Mouse (Mus musculus) gastrocnemius, postnatal 4 days (tissue): ENCODE results near the gene Mrgprh. TPM values are rescaled to one million over a fixed set of nuclear protein-coding genes. Genes with fewer than 3 reads are reported as not detected.

Source experiments
- DNase-seq, 2 experiments: peaks; one replicate each; pipeline ENCODE4 v3.0.0; 2021 to 2022; ENCODE audit warnings: low spot score in 2 of 2, mixed read lengths in 2 of 2
- long read RNA-seq, 2 experiments: library from polyadenylated mRNA; stranded (forward); transcript quantifications; one replicate each; pipeline ENCODE4 v2.0.0; 2021
- total RNA-seq, 2 experiments: library from RNA; stranded (reverse); gene quantifications; 2 replicates each; pipeline ENCODE4 v1.2.3; 2021

Gene Mrgprh
- total RNA-seq, result 1 to 10 TPM; 1.8 to 2.0 TPM
- long read RNA-seq, experiment 1, result 0 reads
- long read RNA-seq, experiment 2, result 0 reads

DNA sequence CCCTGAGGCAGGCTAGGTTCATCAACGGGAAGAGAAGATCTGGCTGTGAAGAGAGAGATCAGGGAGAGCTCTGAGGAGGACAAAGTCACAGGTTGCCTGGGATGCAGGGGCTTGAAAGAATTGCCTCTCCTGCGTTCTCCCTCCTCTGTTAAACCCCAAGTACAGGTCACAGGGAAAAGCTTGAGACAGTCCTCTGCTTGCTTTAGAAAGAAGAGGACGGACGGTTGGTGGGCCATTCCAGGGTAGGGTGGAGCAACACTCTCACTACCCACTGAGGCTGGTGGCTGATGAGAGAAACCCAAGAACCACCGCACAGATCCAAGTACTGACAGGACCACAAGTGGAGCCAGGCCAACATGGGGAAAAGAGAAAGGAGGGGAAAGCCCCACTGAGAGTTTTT lies at the start of gene Mrgprh:
Gene Mrgprh, plus strand, starts transcription at position 301 of the 400 bp plus-strand sequence.
- DNase-seq, result no peak

DNA sequence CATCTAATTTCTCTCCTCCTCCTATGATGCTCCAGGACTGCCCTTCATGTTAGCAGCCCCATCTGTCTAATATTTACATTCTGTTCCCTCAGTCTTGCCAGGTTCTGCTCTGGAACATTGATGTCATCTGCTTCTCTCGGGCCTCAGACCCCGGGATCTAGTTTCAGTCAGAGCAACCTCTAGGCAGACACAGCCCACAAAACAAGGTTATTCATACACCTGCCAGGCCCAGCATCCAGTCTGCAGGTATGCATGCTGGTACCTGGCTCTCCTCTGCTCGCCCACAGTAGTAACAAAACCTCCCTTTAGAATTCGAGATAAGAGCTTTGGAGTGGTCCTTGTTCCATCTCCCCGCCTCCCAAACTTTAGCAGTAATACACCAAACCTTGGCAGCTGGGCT lies 45.5 kb upstream of the Mrgprh start:
- DNase-seq, result no peak

DNA sequence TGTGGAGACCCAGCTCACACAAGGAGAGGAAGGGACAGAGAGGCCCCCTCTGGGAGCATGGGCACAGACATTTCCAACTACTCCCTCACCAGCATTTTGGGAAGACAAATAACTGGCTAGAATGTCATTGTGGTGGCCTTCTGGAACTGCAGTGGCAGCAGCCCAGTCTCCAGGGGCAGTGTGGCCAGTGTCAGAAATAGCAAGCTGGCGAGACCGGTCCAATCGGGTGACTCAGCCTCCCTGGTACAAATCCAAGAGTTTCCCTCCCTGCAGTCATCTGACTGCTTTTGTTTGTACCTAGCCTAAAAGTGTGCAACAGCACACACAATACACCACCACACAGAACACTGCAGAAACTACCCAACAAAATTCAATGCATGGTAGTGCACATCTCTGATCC lies 43.6 kb upstream of the Mrgprh start:
- DNase-seq, result no peak

DNA sequence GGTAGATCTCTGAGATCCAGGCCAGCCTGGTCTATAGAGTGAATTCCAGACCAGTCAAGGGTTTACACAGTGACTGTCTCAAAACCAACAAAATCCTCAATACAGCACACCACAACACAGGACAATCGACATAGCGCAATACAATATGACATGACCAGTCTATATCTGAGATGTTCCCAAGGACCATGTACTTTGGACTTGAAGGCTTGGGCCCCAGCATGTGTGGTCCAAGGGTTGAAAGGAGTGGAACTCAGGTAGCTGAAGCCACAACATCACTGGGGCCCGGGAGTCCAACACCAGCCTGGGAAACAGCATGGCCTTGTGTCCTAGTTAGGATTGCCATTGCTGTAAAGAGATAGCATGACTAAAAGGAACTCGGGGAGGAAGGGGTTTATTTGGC lies 43.2 kb upstream of the Mrgprh start:
- DNase-seq, result no peak

DNA sequence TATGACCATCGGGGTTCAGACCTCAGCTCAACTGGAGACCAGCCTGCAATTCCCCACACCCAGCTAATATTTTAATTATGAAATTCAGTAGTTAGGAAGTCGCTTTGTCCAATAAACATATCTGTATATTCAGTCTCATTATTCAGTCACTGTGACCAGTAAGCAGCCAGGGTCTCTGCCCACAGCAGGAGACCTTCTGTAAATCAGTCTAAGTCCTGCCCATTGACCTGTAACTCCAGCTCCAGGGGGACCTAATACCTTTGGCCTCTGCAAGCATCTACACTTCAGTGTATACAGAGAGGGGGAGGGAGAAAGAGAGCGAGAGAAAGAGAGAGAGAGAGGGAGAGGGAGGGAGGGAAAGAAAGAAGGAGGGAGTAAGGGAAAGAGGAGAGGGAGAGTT lies 41.5 kb upstream of the Mrgprh start:
- no peak for DNase-seq

DNA sequence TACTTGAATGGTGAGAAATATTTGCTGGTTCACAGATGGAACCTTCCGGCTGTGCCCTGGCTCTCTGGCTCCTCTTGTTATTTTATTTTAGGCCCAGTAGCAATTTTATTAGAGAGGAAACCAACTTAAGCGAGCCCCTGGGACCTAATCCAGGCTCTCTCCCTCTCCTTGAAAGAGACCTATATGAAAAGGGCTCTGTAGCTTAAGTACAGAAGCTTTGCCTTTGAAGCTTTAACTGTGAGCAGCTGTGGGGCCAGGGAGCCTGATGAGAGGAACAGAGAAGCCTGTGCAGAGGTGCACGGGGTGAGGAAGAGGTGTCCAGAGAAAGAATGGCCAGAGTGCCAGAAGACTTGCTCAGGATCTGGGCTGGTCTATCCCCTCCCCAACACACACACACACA lies 41.0 kb upstream of the Mrgprh start:
- DNase-seq, result no peak

DNA sequence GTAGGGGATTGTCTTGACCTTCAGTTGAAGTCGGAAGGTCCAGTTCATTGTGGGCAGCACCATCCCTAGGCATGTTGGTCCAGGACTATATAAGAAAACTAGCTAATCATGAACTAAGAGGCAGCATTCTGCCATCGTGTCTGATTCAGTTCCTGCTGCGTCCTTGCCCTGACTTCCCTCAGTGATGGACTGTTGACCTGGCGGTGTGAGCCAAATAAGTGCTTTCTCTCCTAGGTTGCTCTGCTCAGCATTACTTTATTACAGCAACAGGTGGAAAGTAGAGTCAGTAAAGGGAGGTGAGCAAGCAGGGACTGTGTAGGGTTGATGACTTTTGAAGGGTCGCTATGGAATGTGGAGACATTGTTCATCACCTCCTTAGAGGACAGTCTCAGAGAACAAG lies 40.1 kb upstream of the Mrgprh start:
- DNase-seq, result no peak

DNA sequence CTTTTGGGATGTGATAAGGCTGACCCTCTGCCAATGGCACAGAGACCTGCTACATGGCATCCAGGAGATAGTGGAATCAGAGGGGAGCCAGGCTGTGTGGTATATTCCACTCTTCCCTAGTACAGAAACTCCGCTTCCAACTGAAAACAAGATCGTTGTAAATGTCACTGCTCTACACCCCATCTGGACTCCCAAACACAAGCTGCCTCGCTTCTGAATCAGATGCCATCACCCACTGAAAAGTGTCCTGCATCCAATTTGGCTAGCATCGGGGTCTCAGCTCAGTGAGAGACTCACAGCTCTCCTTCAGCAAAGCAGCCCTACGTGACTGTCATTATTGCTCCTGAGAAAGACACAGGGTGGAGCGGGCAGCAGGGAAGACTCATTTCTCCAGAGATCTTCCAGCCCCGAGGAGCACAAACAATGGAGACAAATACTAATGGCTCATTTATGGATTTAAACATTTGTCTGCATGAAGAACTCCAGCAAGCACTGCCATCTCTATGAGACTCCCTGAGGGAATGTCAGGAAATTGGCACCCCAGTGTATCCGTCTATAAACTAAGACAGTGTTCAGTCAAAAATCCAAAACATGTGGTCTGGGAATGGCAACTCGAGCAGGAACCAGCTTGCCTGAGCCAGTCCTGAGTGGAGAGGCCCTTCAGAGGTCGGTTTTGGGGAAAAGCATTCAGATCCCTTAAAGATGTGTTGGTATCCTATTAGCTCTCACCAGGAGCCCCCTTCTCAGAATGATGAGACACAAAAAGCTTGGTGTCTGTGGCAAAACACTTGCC lies 36.2 kb upstream of the Mrgprh start:
- no peak for DNase-seq

DNA sequence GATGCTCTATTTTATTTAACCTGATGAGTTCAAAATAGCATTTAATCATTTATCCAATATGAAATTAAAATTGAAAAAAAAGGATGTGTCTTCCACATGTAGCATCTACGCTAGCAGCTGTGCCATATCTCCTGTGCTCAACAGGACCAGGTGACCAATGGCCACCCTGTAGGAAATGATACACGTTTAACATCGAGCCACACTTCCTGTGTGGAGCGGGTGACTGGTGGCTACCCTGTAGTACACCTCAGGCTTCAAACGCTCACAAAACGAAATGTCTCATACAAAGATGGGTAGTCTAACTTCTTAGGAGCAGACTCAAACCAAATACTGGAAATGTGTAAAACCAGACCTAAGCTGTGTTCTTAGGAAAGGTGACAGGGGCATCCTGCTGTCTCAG lies 32.0 kb upstream of the Mrgprh start:
- DNase-seq, result no peak

DNA sequence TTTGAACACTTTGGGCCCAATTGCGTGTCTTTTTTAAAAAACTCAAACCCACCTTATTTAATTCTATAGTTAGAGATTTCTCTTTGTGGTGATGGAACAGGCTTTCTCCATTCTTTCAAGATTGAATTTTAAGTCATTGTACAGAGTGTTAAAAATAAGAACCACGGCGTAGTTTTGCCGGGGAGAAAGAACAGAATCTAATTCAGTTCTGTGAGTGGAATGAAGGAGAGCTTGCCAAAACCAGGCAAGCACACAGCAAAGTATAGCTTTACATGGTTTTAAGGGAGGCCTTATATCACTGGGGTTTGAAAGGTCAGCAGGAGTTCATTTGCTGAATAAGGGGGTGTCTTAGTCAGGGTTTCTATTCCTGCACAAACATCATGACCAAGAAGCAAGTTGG lies 31.3 kb upstream of the Mrgprh start:
- DNase-seq, result no peak

DNA sequence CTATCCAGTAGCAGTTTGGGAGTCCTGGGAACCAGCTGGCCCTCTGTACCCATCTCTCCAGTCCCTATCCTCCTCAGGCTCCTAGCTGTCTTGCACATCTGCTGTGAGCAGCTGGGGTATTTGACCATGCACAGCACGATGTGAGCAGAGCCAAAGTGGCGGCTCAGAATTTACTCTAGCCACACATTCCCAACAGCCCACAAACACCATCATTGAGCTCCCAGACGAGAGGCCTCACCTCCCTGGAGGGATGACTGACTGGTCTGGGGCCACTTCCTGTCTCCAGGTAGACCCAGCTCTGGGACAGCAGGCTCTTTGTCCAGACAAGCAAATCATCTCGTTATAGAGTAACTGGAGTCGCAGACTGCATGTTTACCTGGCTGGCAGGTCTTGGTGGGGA lies 30.0 kb upstream of the Mrgprh start:
- no peak for DNase-seq

DNA sequence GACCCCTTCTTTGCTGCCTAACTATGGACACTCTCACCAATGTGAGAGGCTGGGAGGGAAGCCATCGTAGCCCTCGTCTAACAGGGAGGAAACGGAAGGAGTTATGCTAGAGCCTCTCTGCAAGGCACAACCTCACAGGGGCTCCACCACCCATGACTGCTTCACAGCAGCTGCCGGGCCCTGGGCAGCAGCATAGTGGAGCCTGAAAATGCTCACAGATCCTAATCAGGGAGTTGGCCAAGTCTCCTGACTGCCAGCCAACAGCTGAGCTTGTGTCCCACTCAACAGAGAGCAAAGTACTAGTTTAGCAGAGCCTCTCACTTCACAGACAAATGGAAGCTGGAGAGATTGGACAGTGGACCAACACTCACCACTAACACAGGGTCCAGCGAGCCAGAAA lies 29.4 kb upstream of the Mrgprh start:
- peak in 1 of 2 experiments; percentile 66 for DNase-seq

DNA sequence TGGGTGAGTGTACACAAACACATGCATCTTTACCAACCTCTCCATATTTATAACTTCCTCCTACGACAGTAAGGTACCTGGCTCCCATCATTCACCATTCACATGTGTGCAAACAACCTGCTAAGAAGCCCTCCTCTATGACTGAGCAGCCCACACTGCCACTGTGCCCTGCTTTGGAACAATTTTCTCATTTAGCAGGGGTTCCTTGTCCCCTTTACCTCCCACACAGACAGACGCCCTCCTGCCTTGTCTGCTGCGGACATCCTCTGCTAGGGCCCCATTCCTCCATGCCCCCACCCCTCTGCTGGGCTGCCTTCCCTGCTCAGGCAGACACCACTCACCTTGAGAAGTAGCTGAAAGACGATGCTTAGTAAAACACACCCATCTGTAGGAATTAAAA lies 28.1 kb upstream of the Mrgprh start:
- no peak for DNase-seq

DNA sequence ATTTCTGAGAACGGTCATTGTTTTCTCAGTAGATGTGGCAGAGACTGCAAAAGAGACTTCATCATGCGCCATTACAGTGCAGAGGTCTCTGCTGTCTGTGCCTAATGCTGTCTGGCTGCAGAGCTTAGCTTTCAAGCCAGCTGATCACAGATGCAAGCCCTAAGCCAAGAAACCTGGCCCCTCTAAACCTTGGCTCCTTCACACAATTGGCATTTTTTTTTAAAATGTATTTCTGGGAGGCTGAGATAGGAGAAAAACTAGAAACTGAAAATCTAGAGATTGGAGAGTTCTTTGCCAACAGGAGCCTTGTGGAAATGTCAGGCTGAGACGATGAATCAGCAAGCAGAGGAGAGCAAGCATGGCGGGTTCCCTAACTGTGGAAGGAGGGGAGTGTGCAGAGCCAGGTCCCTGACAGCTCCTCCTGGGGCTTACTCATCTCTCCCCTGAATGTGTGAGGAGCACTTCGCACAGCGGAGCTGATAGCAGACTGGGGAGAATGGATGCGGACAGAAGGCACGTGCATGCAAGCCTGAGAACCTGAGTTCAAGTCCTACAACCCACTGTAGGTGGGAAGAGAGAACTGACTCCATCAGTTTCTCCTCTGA lies 26.0 kb upstream of the Mrgprh start:
- DNase-seq, result no peak

DNA sequence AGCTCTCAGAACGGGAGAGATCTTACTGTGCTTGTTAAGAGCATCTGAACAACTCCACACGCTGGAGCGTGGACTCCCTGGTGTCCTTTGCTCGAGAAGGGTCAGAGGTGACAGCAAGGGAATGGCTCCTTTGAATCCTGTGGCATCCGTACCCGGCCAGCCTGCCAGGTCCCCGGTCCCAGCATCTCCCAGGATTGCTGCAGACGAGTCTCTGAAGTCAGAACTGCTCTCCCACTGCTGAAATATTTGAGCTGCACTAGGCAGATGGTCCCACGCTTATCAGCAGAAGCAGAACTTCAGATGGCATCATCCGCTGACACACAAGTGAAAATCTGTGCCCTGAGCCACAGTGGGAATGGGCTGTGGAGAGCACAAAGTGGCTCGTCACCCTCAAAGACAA lies 24.1 kb upstream of the Mrgprh start:
- DNase-seq, result no peak

DNA sequence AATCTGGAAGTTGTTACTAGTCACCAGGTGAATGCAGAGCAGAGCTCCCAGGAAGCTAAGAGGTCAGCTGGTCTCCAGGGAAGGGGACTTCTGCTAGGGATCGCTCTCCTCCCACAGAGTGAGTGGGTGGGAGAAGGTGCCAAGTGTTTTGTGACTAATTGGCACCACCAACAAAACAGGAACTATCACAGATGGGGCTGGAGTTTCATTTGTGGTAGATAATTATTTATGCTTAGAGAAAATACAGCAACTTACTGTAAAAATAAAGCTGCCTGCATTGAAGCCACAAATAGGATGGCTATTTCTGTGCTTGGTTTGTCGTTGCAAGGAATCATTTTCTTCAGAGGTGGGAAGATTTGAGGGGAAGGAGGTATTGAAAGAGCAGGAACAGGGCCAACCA lies 22.0 kb upstream of the Mrgprh start:
- no peak for DNase-seq

DNA sequence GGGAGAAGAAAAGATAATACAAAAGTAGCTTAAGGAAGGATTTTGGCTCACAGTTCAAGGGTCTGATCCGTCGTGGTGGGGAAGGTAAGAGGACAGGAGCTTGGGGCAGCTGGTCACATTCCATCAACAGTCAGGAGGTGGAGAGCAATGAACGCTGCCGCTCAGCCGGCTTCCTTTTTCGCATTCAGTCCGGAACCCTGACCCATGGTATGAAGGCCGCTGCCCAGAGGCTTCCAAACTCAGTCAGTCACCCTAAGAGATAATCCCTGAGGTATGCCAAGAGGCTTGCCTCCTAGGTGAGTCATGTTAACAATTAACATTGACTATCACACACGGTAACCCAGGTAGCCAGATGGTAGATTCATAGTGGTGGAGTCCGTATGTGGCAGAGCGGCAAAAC lies 21.4 kb upstream of the Mrgprh start:
- no peak for DNase-seq

DNA sequence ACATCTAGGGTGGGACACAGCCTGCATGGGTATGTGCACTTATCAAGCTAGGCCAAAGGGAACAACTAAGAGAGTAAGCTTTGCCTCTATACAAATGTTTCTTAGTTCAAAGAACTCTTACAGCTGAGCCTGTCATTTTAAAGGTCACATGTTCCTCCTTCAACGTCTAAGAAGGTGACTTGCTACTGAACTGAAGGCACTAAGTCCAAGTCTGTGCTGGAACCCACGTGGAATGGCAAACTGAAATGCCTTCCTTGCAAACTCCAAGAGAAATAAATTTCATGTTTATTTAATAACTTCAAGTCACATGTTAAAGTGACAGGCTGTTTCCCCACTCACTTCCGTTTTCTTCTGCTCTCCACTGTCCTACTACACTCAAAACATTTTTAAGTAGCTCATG lies 18.4 kb upstream of the Mrgprh start:
- DNase-seq, result no peak

DNA sequence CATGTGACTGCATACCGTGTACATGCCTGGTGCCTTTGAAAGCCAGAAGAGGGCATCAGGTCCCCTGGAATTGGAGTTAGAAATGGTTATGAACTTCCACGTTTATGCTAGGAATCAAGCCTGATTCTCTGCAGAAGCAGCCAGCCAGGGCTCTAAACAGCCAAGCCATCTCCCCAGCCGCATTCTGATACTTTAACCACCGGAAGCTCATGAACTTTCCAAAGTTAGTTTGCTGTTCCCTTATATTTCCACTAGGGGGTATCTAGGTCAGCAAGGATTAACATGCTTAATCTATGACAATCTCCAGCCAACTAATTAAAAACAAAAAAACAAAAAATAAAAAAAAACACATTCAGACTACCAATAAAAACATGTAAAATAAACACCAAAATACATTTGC lies 17.8 kb upstream of the Mrgprh start:
- DNase-seq, result peak in 1 of 2 experiments; percentile 30

DNA sequence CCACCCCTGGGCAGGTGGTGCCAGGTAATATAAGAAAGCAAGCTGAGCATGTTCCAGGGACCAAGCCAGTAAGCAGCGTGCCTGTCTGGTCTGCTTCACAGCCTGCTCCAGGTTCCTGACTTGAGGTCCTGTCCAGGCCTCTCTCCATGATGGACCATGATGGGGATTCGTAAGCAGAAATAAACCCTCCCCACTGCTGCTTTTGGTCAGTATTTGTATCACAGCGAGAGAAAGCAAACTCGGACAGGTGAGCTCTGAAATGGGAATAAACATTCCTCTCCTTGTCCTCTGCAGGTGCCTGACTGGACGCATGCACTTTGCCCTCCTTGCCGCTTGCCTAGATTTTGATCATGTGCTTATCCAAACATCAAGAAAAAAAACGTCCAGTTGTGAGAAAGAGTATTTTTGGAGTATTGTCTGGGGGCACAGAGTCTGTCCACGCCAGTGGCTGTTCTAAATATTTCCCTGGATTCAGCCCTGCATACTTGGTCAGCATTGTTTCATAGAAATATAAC lies 16.8 kb upstream of the Mrgprh start:
- DNase-seq, result no peak

DNA sequence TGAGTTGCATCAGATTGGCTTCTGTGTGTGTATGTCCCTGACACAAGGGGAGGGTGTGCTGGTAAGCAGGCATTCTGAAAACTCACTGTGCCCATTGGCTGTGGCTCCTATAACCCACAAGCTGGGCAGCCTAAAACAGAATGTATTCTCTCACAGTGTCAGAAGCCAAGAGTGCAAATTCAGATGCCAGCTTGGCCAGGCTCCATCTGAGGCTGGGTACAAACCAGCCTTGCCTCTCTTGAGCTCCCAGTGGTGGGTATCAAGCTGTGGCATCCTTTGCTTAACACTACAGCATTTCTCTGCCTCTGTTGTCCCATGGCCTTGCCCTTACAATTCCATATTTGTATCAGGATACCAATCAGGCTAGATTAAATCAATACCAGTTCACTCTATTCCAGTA lies 11.7 kb upstream of the Mrgprh start:
- no peak for DNase-seq

DNA sequence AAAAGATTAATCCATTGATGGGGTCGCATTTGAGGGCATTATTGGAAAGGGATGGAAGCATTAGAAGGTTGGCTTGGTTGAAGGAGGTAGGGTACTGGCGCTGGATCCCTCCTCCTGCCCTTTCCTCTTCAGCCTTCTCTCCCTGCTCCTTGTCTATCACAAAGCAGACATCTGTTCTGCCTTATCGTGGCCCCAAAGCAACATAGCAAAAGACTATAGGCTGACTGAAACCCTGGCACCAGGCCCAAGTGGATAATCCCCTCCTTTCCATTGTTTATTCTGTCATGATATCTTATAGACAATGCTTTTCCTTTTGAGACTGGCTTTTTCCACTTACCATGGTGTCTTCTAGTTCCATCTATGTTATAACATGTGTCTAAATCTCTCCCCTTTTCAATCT lies 10.4 kb upstream of the Mrgprh start:
- DNase-seq, result no peak

DNA sequence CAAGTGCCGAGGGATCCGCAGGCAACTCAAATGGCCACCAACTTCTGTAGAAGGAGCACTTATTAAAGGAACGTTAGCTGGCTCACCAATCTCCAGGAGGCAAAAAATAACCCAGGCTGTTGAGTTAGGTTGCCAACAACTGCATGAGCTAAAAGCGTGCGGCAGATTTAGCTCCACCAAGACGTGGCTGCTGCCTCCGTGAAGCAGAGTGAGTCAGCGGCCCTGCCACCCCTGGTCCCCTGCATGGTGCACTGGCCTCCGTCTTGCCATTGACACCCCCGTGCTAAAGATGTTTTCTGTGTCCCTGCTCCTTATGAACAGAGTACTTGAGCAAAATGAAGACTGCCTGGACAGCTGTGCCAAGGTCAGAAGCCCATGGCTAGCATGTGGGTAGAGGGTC lies 9.0 kb upstream of the Mrgprh start:
- no peak for DNase-seq
